Mouse (Mus musculus): ENCODE results near the gene Syndig1. TPM values are rescaled to one million over a fixed set of nuclear protein-coding genes. Genes with fewer than 3 reads are reported as not detected.

Gene Syndig1
- total RNA-seq, 2 experiments from 2014 or later = not detected

DNA sequence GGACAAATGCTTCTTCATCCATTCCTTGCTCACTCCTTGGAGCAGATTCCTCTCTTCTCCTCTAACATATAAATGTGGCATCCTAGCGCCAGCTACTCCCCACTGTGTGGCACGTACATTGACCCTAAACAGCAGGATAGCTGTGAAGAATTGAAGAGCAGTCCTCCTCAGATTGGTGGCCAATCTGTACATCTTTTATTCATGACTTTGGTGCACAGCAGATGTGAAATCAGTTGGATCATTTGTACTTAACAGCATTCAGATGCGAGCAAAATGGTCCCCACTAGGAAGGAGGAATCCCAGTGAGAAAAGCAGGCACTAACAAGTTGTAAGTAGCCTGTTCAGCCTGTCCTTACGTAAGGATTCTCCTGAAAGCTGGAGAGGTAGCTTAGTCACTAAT, 142.0 kb downstream of the Syndig1 start:
- no peak for ATAC-seq (ENCODE audit: poor library complexity, severe bottlenecking)

DNA sequence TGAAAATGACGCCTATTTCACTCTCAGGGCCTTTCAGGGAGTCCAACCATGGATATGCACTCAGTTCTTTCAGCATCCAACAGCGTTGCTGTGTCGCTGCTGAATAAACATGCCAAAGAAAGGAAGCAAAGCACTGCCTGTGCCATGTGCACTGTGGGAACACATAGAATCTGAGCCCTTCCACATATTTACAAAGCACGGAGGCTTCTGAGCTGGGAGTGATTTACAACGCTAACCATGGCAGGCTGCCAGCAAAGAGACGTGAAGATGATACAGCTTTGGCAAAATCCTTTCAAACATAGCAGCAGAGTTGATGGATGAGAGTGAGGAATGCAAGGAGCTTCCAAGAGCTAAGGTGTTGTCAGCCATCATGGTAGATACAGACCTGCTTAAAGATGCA, 144.6 kb downstream of the Syndig1 start:
- ATAC-seq (ENCODE audit: poor library complexity, severe bottlenecking) = no peak

DNA sequence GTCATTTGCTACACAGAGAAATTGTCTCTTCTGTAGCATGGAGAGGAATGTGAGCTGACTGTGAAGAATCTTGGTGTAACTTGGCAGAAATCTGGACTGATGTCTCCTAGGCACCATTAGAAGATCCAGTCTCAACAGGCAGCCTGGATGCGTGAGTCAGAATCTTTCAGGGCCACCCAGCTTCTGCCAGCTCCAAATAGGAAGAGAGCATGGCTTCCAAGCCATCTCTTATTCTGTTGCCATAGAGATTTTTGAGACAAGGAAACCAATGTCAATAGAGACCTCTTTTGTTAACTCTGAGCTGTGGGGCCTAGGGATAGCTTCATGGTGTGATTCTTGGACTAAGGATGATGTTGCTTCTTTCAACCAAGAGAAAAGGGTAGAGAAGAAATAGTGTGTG, 151.4 kb downstream of the Syndig1 start:
- no peak for ATAC-seq (ENCODE audit: poor library complexity, severe bottlenecking)

DNA sequence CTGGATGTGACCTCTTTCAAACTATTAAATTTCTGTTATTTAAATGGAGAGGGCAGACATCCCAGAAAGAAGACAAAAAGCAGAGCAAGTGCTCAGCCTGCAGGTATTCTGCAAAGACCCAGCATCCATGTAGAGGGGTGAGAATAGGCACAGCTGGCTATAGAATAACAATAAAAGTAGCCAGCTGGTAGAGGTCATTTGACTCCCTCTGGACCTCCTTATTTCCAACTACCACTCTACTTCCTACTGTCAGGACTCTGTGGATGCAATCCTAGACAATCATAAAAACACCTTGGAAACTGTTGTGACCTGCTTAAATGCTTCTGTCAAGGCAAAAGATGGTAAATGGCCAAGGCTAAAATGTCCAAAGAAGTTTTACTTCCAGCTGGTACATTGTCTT, 153.5 kb downstream of the Syndig1 start:
- ATAC-seq (ENCODE audit: poor library complexity, severe bottlenecking) = no peak

DNA sequence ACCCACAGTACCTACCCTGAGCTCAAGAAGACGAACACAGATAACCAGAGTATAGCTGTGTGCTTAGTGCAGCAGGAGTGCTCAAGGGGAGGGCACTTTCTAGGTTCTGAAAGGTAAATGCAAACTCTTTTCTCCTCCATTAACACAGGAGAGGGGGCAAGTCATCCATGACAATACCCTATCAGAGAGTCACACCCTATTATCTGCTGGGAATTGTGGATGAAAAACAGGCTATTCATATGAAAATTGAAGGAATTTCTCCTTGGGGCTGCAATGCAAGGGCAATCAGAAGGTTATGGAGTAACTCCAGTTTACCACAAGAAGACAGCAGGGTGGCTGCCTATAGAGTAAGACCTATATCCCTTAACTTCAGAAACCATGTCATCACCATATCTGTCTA, 154.1 kb downstream of the Syndig1 start:
- no peak for ATAC-seq (ENCODE audit: poor library complexity, severe bottlenecking)

DNA sequence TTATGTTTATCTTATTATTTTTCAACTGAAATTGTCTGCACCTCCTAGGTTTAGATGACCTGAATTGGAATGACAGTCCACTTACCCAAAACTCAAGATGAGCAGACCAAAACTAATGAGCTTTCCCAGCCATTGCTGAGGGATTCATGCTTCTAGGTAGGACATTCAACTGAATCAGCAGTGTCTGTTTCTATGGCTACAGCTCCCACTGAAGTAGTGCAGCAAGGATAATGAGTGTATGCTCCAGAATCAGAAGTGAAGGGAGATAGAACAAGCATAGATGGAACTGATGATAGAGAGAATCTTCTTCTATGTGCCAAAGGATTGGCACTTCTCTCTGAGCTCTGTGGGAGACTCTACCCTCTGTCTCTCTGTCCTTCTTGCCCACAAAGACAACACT, 158.6 kb downstream of the Syndig1 start:
- ATAC-seq (ENCODE audit: poor library complexity, severe bottlenecking) = no peak

DNA sequence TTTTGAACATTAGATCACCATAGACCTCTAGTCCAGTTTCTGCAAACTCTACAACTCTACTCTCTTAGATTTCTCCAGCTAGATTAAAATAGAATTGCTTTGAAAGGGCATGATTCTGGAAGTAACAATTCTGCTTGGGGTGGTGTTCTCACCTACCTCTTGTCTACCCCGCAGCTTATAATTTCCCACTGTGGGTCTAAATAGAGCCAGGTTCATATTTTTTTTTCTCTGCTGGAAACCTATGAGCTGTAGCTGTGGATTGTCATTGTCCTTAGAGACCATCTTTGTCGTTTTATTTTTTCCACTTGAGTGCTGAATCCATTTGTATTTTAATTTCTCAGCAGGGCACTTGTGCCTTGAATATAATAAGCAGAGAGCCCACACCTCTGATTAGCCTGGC, 162.5 kb downstream of the Syndig1 start:
- no peak for ATAC-seq (ENCODE audit: poor library complexity, severe bottlenecking)

DNA sequence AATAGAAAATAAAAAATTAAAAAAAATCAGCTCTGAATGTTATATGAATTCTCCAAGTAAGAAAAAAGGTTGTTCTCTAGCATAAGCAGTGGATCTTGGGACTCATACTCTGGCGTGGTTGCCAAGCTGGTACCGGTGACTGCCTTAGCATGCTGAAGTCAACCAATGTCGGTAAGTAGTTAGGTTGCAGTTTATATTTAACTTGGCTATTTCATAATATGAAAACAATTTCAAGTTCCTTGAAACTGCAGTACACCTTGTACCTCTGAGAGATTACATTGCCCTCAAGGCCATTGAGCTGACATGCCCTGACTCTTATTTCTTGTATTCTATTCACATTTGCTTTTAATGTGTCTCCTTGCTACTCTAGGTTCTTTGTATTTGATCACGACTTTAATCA, 163.9 kb downstream of the Syndig1 start:
- no peak for ATAC-seq (ENCODE audit: poor library complexity, severe bottlenecking)

DNA sequence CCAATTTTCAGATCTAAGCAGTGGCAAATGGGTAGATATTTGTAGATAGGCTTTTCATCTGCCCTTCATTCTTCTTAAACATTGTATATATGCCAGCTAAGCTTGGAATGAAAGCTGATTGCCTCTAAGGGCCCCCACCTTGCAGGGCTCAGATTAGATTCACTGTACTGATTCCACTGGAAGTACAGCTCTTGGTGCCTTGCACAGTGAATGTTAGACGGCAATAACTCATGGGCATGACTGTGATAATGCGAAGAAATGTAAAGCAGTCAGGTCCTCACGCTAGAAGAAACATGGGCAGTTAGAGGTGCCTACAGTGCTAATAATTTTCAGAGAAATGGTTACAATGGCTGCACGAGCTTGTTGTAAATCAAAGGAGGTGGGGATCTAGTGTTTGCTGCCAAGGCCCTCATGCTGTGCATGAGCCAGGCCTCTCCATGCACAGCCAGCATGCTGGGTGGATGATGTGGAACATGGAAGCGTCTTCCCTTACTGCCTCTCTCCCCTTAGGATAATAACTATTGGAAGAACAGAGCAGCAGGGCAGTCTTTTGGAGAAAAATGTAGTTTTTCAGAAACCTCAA, 167.5 kb downstream of the Syndig1 start:
- no peak for ATAC-seq (ENCODE audit: poor library complexity, severe bottlenecking)

DNA sequence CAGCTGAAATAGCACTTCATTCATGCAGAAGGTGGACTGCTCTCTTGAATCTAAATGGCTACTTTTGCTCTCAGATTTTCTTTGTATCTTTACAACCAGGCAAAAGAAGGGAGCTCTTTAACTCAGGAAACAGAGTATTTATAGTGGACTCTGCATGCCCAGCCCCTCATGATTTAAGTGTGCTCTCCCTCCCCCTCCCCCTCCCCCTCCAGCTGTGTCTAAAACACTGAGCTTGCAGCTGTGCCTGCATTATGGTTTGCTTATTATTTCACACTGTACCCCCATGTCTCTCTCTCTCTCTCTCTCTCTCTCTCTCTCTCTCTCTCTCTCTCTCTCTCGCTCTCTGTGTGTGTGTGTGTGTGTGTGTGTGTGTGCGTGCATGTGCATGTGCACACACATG, 168.6 kb downstream of the Syndig1 start:
- no peak for ATAC-seq (ENCODE audit: poor library complexity, severe bottlenecking)

DNA sequence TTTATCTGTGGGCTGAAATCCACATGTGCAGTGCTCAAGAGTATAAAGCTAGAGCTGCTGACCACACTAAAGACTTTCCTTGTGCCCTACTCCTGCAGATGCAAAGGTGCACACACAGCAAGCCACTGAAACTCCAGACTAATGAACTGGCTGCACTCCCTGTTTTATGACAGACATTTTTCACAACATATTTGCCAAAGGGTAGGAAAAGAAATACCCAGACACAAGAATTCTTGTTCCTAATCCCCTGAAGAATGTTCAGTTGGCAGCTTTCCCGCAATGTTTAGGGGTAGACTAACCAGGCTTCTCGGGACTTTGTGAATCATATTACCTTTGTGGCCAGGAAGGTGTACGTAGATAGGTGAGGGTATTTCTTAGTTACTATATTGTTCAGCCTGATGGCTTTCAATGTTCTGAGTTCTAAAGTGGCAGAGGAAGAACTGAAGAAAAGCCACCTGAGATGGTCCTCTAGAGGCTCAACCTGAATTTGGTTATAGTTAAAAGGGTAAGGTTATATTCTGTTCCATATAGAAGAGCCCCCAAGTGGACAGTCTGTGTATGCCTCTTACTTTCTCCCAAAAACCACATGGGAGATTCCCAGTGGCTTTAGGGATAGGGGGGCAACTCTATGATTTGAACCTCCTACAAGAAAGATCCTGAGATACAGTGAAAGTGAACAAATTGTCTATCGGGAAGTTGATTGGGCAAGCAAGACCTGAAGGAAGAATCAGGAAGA, 169.5 kb downstream of the Syndig1 start:
- ATAC-seq (ENCODE audit: poor library complexity, severe bottlenecking) = no peak

DNA sequence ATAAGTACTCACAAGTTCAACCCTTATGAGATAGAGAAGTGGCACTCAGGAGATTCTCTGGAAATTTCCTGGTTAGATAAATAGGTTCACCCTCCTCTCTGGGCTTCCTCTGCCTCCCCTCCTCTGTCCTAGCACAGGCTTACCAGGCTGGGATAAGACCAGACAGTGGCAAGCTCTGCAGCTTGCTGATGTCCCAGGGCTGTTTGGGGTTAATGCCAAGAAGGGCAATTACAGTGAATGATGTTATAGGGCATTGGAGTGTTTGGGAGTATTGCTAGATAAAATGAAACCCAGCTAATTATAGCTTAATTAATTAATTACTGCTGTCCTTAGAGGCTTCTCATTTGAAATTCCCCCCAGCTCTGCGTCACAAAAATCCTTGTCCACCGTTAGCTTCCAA, 171.6 kb downstream of the Syndig1 start:
- ATAC-seq (ENCODE audit: poor library complexity, severe bottlenecking) = no peak

DNA sequence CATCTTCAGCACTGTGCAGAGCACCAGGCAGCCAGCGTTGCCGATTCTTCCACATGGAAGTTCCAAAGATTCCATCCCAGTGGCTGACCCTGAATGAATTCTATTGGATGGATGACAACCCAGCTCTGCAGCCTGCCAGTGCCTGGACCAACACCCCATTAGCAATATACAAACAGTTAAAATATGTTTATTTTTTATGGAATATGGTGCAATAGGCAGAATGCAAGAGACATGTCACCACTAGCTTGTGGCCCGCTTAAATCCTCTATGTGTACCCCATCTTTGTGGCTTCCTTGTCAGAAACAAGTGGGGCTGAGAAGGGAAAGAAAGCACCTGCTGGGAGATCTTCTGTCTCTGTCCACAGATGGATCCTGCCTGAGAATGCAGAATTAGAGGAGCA, 174.5 kb downstream of the Syndig1 start:
- no peak for ATAC-seq (ENCODE audit: poor library complexity, severe bottlenecking)

DNA sequence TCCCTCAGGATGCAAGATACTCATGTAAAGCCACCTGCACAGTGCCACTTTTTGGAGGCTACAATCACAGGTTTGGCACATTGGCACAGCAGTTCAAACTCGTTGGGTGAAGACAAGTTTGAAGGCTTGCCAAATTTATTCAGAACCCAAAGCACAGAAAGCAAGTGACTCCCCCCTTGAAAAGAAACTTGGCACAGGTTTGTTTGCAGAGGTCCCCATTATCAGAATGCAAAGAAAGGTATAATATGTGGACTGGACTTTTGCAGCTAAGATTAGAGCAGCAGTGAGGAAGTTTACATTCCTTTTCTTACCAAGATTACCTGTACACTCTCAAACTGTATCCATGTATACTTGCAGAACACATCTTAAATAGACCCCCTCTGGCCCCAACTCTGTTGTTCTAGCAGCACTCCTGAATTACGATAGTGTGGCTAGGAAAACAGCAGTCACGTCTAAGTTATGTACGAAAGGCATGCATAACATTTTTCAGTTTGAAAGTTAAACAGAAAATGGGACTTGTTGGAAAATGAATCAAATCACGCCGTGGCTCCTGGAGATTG, 183.9 kb downstream of the Syndig1 start:
- no peak for ATAC-seq (ENCODE audit: poor library complexity, severe bottlenecking)

DNA sequence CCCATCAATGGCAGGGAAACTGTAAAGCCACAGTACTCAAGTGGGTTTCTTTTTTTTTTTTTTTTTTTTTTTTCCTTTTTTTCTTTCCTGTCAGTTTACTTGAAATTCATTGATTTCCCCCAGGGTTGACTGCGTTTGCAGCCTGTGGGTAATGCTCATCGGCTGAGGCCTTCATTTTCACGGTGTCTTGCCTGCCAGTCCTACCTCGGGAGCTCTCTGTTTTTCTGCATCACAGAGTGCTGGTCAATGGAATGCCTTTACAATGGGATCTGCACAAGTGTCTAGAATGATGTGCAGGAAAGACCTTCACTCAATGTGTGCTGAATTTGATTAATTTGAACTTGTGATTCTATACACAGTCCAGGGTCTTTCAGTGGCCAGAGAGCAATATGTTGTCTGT, 184.8 kb downstream of the Syndig1 start:
- no peak for ATAC-seq (ENCODE audit: poor library complexity, severe bottlenecking)

DNA sequence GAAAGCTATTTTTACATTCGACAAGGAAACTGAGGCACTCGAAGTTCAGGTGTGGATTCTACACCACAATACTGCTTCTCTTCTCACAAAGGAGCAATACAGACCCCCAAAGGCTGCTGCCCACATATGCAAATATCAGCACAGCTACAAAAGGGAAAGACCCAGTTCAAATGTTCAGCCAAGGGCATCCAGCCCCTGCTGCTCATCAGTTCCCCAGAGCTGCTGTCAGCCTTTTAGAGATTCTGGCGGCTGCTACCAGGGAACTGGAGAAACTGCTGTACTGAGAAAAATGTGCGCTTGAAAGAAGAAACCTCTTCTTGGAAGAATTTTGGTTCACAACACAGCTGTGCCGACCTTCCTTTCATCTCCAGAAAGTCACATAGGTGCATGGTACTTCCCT, 187.3 kb downstream of the Syndig1 start:
- ATAC-seq (ENCODE audit: poor library complexity, severe bottlenecking) = no peak

DNA sequence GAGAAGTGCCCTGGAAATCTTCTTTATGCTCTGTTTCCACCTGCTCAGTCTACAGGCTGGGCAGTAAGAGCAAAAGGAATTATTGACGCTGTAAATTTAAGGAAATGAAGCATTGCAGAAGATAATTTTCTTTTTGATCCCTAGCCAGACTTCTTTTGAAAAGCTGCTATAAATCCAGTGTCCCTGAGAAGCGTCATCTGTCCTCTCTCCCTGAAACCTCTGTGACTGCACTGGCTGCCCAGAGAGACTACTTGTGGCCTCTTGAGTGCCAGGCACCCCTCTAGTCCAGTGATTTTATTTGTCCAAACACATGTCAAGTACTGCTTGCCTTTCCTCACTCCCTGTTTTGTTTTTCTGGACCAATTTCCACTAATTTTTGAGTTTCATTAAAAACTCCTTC, 191.7 kb downstream of the Syndig1 start:
- ATAC-seq (ENCODE audit: poor library complexity, severe bottlenecking) = no peak

DNA sequence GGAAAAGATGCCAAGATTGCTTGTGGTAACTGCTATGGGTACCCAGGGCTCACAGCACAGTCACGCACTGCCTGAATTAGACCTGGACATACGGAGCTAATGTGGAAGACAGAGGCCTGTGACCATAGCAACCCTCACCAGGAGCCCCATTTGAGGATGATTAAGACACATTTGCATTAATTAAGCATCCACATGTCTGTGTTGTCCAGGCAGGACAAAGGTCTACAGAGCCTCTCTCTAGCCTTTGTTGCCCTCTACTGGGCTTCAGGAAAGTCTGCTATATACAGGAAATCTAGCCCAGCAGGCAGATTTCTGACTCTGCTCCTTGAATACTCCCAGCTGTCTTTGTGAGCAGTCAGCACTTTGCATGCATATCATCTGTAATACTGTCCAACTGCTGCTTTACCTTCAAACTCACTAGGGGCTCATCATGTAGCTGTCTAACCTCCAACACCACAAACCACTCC, 194.9 kb downstream of the Syndig1 start:
- ATAC-seq (ENCODE audit: poor library complexity, severe bottlenecking) = no peak

DNA sequence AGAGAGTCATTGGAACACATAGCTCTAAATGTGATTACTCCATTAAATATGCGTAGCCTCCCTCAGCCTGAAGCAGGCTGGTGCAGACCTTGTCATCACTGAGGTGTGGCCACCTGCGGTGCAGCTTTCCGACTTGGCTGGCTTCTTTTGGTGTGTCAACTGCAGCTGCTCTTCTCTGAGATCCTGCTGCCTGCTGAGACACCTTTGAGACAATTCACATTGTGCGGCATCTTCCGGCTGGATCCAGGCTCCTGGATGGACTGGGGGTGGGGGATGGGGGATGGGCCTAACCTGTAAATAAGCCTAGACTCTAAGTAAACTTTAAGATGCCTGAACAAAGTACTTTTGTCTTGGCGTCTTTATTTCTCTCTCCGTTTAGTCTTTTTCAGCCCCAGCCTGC, 214.5 kb downstream of the Syndig1 start:
- no peak for ATAC-seq (ENCODE audit: poor library complexity, severe bottlenecking)
